Mouse (Mus musculus) ES-Bruce4 (cell line): Measurements from ENCODE around the gene Lypd4.

ENCODE experiments used
- EP300 ChIP-seq: IDR thresholded peaks from 2 replicates; pipeline ENCODE4 v1.6.1; 2011; ENCODE audit warnings: low read depth, low read length; ENCODE audit not compliant: insufficient read depth
- POLR2A ChIP-seq: IDR thresholded peaks from one replicate; pipeline ENCODE4 v1.8.1; 2011; ENCODE audit warnings: low read length; ENCODE audit not compliant: insufficient read depth

- no peak for TF ChIP-seq POLR2A
- TF ChIP-seq EP300, result no peak
Observed at GRCm38 (mm10) chr7:24918763-24919323, 49.1 kb upstream of the Lypd4 start.
